Mouse (Mus musculus) neural tube, embryonic 14.5 days (tissue): ENCODE data around the gene Tmem91. TPM values are rescaled to one million over a fixed set of nuclear protein-coding genes. Genes with fewer than 3 reads are reported as not detected.

Experiments used
- ATAC-seq: fragments of 200-750 bp; cut with Nextera tagmentation; 2 replicates; pipeline ENCODE4 v1.8.0; 2017; ENCODE audit warnings: low read depth, mild to moderate bottlenecking, moderate TSS enrichment, moderate library complexity
- H3K27ac ChIP-seq: fragments of 300-500 bp; sonication (generic); 2 replicates; pipeline ENCODE4 v1.5.1; 2014; ENCODE audit warnings: low read depth, mild to moderate bottlenecking, control low read depth, low read length, moderate library complexity, mixed read lengths
- H3K27me3 ChIP-seq: fragments of 300-500 bp; sonication (generic); 2 replicates; pipeline ENCODE4 v1.6.1; 2014; ENCODE audit warnings: low read length; ENCODE audit not compliant: control insufficient read depth, insufficient read depth
- H3K36me3 ChIP-seq: fragments of 300-500 bp; sonication (generic); 2 replicates; pipeline ENCODE4 v1.6.1; 2014; ENCODE audit warnings: low read length, mixed read lengths; ENCODE audit not compliant: control insufficient read depth, insufficient read depth
- H3K4me1 ChIP-seq: fragments of 300-500 bp; sonication (generic); 2 replicates; pipeline ENCODE4 v1.6.1; 2014; ENCODE audit warnings: low read length; ENCODE audit not compliant: control insufficient read depth, insufficient read depth
- H3K4me2 ChIP-seq: fragments of 300-500 bp; sonication (generic); 2 replicates; pipeline ENCODE4 v1.6.1; 2014; ENCODE audit warnings: mild to moderate bottlenecking, low read depth, low read length, control low read depth
- H3K4me3 ChIP-seq: fragments of 300-500 bp; sonication (generic); 2 replicates; pipeline ENCODE4 v1.5.1; 2014; ENCODE audit warnings: low read depth, low read length, control low read depth, mixed read lengths
- H3K9ac ChIP-seq: fragments of 300-500 bp; sonication (generic); replicated peaks from 2 replicates; pipeline ENCODE4 v1.6.1; 2014; ENCODE audit warnings: low read depth, mild to moderate bottlenecking, control low read depth, low read length, mixed read lengths
- H3K9me3 ChIP-seq: fragments of 300-500 bp; sonication (generic); 2 replicates; pipeline ENCODE4 v1.6.1; 2016; ENCODE audit warnings: low read length; ENCODE audit not compliant: control insufficient read depth
- WGBS: fragments of 180-500 bp; shearing (Covaris S2); extraction: QIAGEN DNeasy Blood & Tissue Kit; methylation state at CpG from one replicate; pipeline ENCODE4 v1.1.7; 2014; 5-methylcytosine and 5-hydroxymethylcytosine counted together
- polyA plus RNA-seq: library from polyadenylated mRNA; unstranded; fragments of >200 nt; fragmentation: Nextera tagmentation; extraction: Ambion mirVana; gene quantifications from 2 replicates; pipeline ENCODE4 v1.2.1, GENCODE M21; 2014

Tmem91 gene
- polyA plus RNA-seq, 1 experiment from 2014 or later, result 66.3 TPM

- Histone ChIP-seq H3K27me3 (0 out of 2 replicates have a peak, but pooled peaks cover 6% of the 10 kb centered on the region), H3K9me3 (no peaks in the 10 kb centered on the region), H3K27ac (no peak overlapping the region), H3K4me3 (no peak overlapping the region), H3K36me3 (peaks cover 14% of the 10 kb centered on the region), H3K4me1 (no peaks in the 10 kb centered on the region), H3K9ac (no peak overlapping the region), H3K4me2 (no peak overlapping the region)
- no peak for ATAC-seq
- 97% methylated on average over 4 of the region's 4 CpGs for WGBS
These were observed 4.9 kb downstream of the Tmem91 start for GRCm38 (mm10) chr7:25670096-25670495.

GRCm38 (mm10) chr7:25669631-25670030, 5.3 kb downstream of the Tmem91 start:
- Histone ChIP-seq H3K27ac (no peak overlapping the region), H3K4me2 (no peak overlapping the region), H3K9ac (no peak overlapping the region), H3K36me3 (peaks cover 16% of the 10 kb centered on the region), H3K4me3 (no peak overlapping the region), H3K4me1 (no peaks in the 10 kb centered on the region), H3K27me3 (0 out of 2 replicates have a peak, but pooled peaks cover 6% of the 10 kb centered on the region), H3K9me3 (no peaks in the 10 kb centered on the region)
- WGBS, result 78% methylated on average over 9 of the region's 9 CpGs
- no peak for ATAC-seq

GRCm38 (mm10) chr7:25669158-25669557, 5.8 kb downstream of the Tmem91 start:
- WGBS, result 90% methylated on average over 10 of the region's 10 CpGs
- no peak overlapping the region for H3K9ac ChIP-seq
- no peak overlapping the region for H3K4me3 ChIP-seq

GRCm38 (mm10) chr7:25666381-25666780, 8.6 kb downstream of the Tmem91 start:
- Histone ChIP-seq H3K4me1 (no peaks in the 10 kb centered on the region), H3K9ac (no peak overlapping the region), H3K27me3 (no peaks in the 10 kb centered on the region), H3K36me3 (peaks cover 24% of the 10 kb centered on the region), H3K4me3 (no peak overlapping the region), H3K27ac (no peak overlapping the region), H3K9me3 (no peaks in the 10 kb centered on the region), H3K4me2 (no peak overlapping the region)
- 95% methylated on average over 8 of the region's 8 CpGs for WGBS
- ATAC-seq, result no peak

More at GRCm38 (mm10) chr7:25669158-25669557, 5.8 kb downstream of the Tmem91 start:
- Histone ChIP-seq H3K9me3 (no peaks in the 10 kb centered on the region), H3K27me3 (0 out of 2 replicates have a peak, but pooled peaks cover 6% of the 10 kb centered on the region), H3K27ac (no peak overlapping the region), H3K4me2 (no peak overlapping the region), H3K4me1 (no peaks in the 10 kb centered on the region), H3K36me3 (peaks cover 17% of the 10 kb centered on the region)
- ATAC-seq, result no peak

GRCm38 (mm10) chr7:25658657-25659472, 16.1 kb downstream of the Tmem91 start, which contains the start of the genes Bckdha and Exosc5:
Gene Bckdha (minus strand): TSS chr7:25658981.
Gene Exosc5 (plus strand): TSS chr7:25659164.
- Histone ChIP-seq H3K4me3 (peak within 1 kb of the TSS; percentile 55), H3K4me2 (peak within 1 kb of the TSS; percentile 83), H3K9ac (peak within 1 kb of the TSS; percentile 67), H3K27ac (0 out of 2 replicates have a peak within 1 kb of the TSS, but pooled peaks have one; percentile 58), H3K4me1 (peaks cover 10% of the 10 kb centered on the region), H3K9me3 (no peaks in the 10 kb centered on the region), H3K27me3 (no peaks in the 10 kb centered on the region), H3K36me3 (0 out of 2 replicates have a peak, but pooled peaks cover 4% of the 10 kb centered on the region)
- WGBS, result under 1% methylated on average over 50 of the region's 50 CpGs
- ATAC-seq, result peak; percentile 99

- H3K4me3 ChIP-seq, result peak overlapping the region; percentile 55
- H3K4me2 ChIP-seq, result peak overlapping the region; percentile 83
- H3K27ac ChIP-seq, result no peak overlapping the region
- no peaks in the 10 kb centered on the region for H3K9me3 ChIP-seq
- no peaks in the 10 kb centered on the region for H3K27me3 ChIP-seq
- H3K9ac ChIP-seq, result peak overlapping the region; percentile 67
- WGBS, result 47% methylated on average over 10 of the region's 10 CpGs
- H3K36me3 ChIP-seq, result no peaks in the 10 kb centered on the region
- no peak for ATAC-seq
- H3K4me1 ChIP-seq, result peaks cover 10% of the 10 kb centered on the region
These were observed 17.2 kb downstream of the Tmem91 start for GRCm38 (mm10) chr7:25657785-25658184.

GRCm38 (mm10) chr7:25655601-25656428, 19.2 kb downstream of the Tmem91 start:
- 77% methylated on average over 11 of the region's 11 CpGs for WGBS
- peaks cover 10% of the 10 kb centered on the region for H3K4me1 ChIP-seq
- no peaks in the 10 kb centered on the region for H3K27me3 ChIP-seq
- no peak overlapping the region for H3K4me2 ChIP-seq
- no peaks in the 10 kb centered on the region for H3K9me3 ChIP-seq
- H3K9ac ChIP-seq, result no peak overlapping the region
- H3K36me3 ChIP-seq, result no peaks in the 10 kb centered on the region
- no peak overlapping the region for H3K27ac ChIP-seq
- no peak overlapping the region for H3K4me3 ChIP-seq
- ATAC-seq, result no peak

GRCm38 (mm10) chr7:25652244-25652759, 22.7 kb downstream of the Tmem91 start:
- Histone ChIP-seq H3K27me3 (no peaks in the 10 kb centered on the region), H3K9me3 (no peaks in the 10 kb centered on the region), H3K9ac (no peak overlapping the region), H3K36me3 (no peaks in the 10 kb centered on the region), H3K27ac (no peak overlapping the region), H3K4me2 (no peak overlapping the region), H3K4me1 (no peaks in the 10 kb centered on the region; the same call in 1 of the 2 replicates), H3K4me3 (no peak overlapping the region)
- ATAC-seq, result no peak
- 92% methylated on average over 12 of the region's 12 CpGs for WGBS
